Mouse (Mus musculus) embryonic fibroblast, embryonic 13.5 days (primary cell): ENCODE data around the gene Mrpl10.

Experiments used
- CTCF ChIP-seq: IDR thresholded peaks from 2 replicates; pipeline ENCODE4 v1.5.1; 2011; ENCODE audit warnings: mild to moderate bottlenecking, control low read depth, low read length, moderate library complexity, borderline replicate concordance; ENCODE audit not compliant: insufficient read depth
- POLR2A ChIP-seq: IDR thresholded peaks from 2 replicates; pipeline ENCODE4 v1.6.1; 2011; ENCODE audit warnings: low read depth, mild to moderate bottlenecking, control low read depth, low read length, moderate library complexity

- TF ChIP-seq CTCF (peak; percentile 30; the same call in 1 of the 2 replicates), POLR2A (no peak)
These were observed 31.2 kb downstream of the Mrpl10 start for GRCm38 (mm10) chr11:97072533-97072932.
